Mouse (Mus musculus) lung, postnatal 36 days (tissue): ENCODE data around the gene Dync2li1.
A peak's percentile ranks its signal among the peaks of the same experiment; 100 is the strongest.

Source experiments
- DNase-seq: peaks from one replicate; pipeline ENCODE4 v3.0.0; 2022; ENCODE audit warnings: mixed read lengths

Gene Dync2li1

GRCm38 (mm10) chr17:84689316-84689715 lies 63.0 kb downstream of the Dync2li1 start:
- DNase-seq, result no peak

DNA sequence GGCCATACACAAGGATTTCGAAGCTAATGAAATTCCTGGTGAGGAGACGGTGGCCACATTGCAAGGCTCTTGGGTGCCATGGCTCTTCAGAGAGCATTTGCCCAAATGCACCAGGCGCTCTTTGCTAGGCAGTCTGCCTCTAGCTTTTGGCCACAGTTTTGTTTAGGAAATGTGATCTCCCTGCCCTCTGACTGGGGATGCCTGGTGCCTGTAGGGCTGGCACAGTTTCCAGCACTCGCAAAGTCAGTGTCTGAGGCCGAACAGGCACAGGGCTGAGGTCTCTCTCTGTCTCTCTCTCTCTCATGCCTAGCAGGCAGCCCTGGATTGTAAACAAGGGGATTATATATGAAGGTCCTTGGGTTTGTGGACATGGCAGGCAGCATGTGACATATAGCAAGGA lies 63.8 kb downstream of the Dync2li1 start:
- no peak for DNase-seq

GRCm38 (mm10) chr17:84693741-84694140 lies 67.4 kb downstream of the Dync2li1 start:
- no peak for DNase-seq

- DNase-seq, result no peak
These were observed 70.2 kb downstream of the Dync2li1 start for GRCm38 (mm10) chr17:84696537-84696936.

- peak; percentile 75 for DNase-seq
These were observed 72.4 kb downstream of the Dync2li1 start for GRCm38 (mm10) chr17:84698727-84699126.
